Mouse (Mus musculus): ENCODE results near the gene Tmem246.

DNA sequence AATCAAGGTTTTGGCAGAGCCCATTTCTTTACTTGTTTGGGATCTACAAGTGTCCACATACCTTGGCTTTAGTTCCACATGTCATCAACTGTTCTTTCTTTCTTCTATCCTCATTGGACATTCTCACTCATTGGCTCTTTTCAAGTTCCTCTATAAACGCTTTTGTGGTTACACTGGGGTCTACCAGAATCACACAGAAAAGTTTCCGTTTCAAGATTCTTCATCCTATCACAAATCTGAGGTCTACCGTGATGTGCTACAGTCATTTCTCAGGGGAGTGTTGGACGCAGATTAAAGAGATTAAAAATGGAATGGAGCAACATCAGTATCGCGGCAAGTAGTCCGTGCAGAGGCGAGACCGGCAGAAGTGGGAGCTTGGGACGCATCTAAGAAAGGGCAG, 19.2 kb upstream of the Tmem246 start:
- TF ChIP-seq CTCF (IDR thresholded peaks at IDR 0.05; ENCODE audit: insufficient read depth, low read length), result no peak
- no peak for TF ChIP-seq POLR2A (IDR thresholded peaks at IDR 0.05; ENCODE audit: borderline replicate concordance, extremely low read depth, low read depth, low read length)
